Mouse (Mus musculus) heart, postnatal 0 days (tissue): ENCODE measurements around the gene 1700029I15Rik. TPM values are rescaled to one million over a fixed set of nuclear protein-coding genes. Genes with fewer than 3 reads are reported as not detected.

Experiments
- ATAC-seq: fragments of 200-750 bp; cut with Nextera tagmentation; 2 replicates; pipeline ENCODE4 v1.8.0; 2017; ENCODE audit warnings: low read depth, moderate number of reproducible peaks, moderate library complexity; ENCODE audit not compliant: insufficient read depth
- DNase-seq: peaks from one replicate; pipeline ENCODE4 v3.0.0-alpha.2; 2016; ENCODE audit warnings: low spot score
- H3K27ac ChIP-seq: fragments of 300-500 bp; sonication (generic); 2 replicates; pipeline ENCODE4 v1.5.1; 2014; ENCODE audit warnings: low read depth, mild to moderate bottlenecking
- H3K27me3 ChIP-seq: fragments of 300-500 bp; sonication (generic); 2 replicates; pipeline ENCODE4 v1.6.1; 2014; ENCODE audit warnings: low read length, mixed read lengths; ENCODE audit not compliant: control insufficient read depth, insufficient read depth
- H3K36me3 ChIP-seq: fragments of 300-500 bp; sonication (generic); replicated peaks from 2 replicates; pipeline ENCODE4 v1.6.1; 2014; ENCODE audit warnings: low read length, mixed read lengths; ENCODE audit not compliant: control insufficient read depth, insufficient read depth
- H3K4me1 ChIP-seq: fragments of 300-500 bp; sonication (generic); 2 replicates; pipeline ENCODE4 v1.6.1; 2014; ENCODE audit warnings: antibody characterized with exemption; ENCODE audit not compliant: control insufficient read depth, insufficient read depth
- H3K4me2 ChIP-seq: fragments of 300-500 bp; sonication (generic); 2 replicates; pipeline ENCODE4 v1.6.1; 2014; ENCODE audit warnings: low read depth, mild to moderate bottlenecking, low read length, moderate library complexity
- H3K4me3 ChIP-seq: fragments of 300-500 bp; sonication (generic); 2 replicates; pipeline ENCODE4 v1.5.1; 2014; ENCODE audit warnings: low read depth, low read length
- H3K9ac ChIP-seq: fragments of 300-500 bp; sonication (generic); replicated peaks from 2 replicates; pipeline ENCODE4 v1.6.1; 2014; ENCODE audit warnings: low read depth, low read length, mixed read lengths
- H3K9me3 ChIP-seq: fragments of 300-500 bp; sonication (generic); replicated peaks from 2 replicates; pipeline ENCODE4 v1.6.1; 2016; ENCODE audit warnings: low read length; ENCODE audit not compliant: control insufficient read depth
- CTCF ChIP-seq: IDR thresholded peaks from 2 replicates; pipeline ENCODE4 v1.5.1; 2016; ENCODE audit warnings: antibody characterized with exemption, control low read depth, low read depth
- EP300 ChIP-seq: IDR thresholded peaks from 2 replicates; pipeline ENCODE4 v1.6.1; 2016; ENCODE audit warnings: antibody characterized with exemption, low read depth
- WGBS: fragments of 180-500 bp; shearing (Covaris S2); extraction: QIAGEN DNeasy Blood & Tissue Kit; methylation state at CpG from one replicate; pipeline ENCODE4 v1.1.7; 2014; 5-methylcytosine and 5-hydroxymethylcytosine counted together
- microRNA-seq: library from miRNA; unstranded; fragments of <30 nt; microRNA quantifications from one replicate; pipeline ENCODE4, GENCODE M21; 2016
- polyA plus RNA-seq: library from polyadenylated mRNA; unstranded; fragments of >200 nt; fragmentation: Nextera tagmentation; extraction: Ambion mirVana; gene quantifications from 2 replicates; pipeline ENCODE4 v1.2.1, GENCODE M21; 2015
- total RNA-seq: library from RNA; depleted of rRNA; stranded (reverse); fragments of >200 nt; gene quantifications from 2 replicates; pipeline ENCODE4 v1.2.3, GENCODE M21; 2014; ENCODE audit warnings: low replicate concordance; rRNA removed

Gene 1700029I15Rik
- total and polyA plus RNA-seq, 2 experiments from 2014 or later: 0.87 to 2.8 TPM

GRCm38 (mm10) chr2:92434375-92434745, 52.0 kb downstream of the 1700029I15Rik start:
- Histone ChIP-seq H3K4me2 (peak overlapping the region; percentile 81), H3K9ac (peak overlapping the region; percentile 87; the same call in 1 of the 2 replicates), H3K27me3 (no peaks in the 10 kb centered on the region), H3K36me3 (no peaks in the 10 kb centered on the region), H3K27ac (peak overlapping the region; percentile 61), H3K4me1 (peaks cover 41% of the 10 kb centered on the region), H3K9me3 (no peaks in the 10 kb centered on the region), H3K4me3 (peak overlapping the region; percentile 79)
- peak; percentile 27 for DNase-seq
- 6% methylated on average over 12 of the region's 12 CpGs for WGBS
- ATAC-seq: no peak
- TF ChIP-seq EP300 (no peak), CTCF (no peak)

- Histone ChIP-seq H3K9ac (no peak overlapping the region), H3K4me2 (no peak overlapping the region)
Observed at GRCm38 (mm10) chr2:92435023-92435422, 52.7 kb downstream of the 1700029I15Rik start.

More at GRCm38 (mm10) chr2:92435023-92435422, 52.7 kb downstream of the 1700029I15Rik start:
- TF ChIP-seq CTCF: no peak
- no peak for TF ChIP-seq EP300
- H3K27ac ChIP-seq: no peak overlapping the region
- no peaks in the 10 kb centered on the region for H3K36me3 ChIP-seq
- no peaks in the 10 kb centered on the region for H3K9me3 ChIP-seq
- ATAC-seq (no peak), DNase-seq (no peak)
- no peak overlapping the region for H3K4me3 ChIP-seq
- 51% methylated on average over 6 of the region's 6 CpGs for WGBS
- H3K27me3 ChIP-seq: no peaks in the 10 kb centered on the region
- H3K4me1 ChIP-seq: peaks cover 34% of the 10 kb centered on the region

Small RNAs within 50 kb of the gene (microRNA-seq; reads per million reads assigned to microRNA genes)
- not detected for gene Mir7000

Other genes starting within 250 kb of the 1700029I15Rik start
- 14.1 and 28.5 TPM in 2 replicates for gene Pex16, start 7.9 kb upstream of the 1700029I15Rik start, total RNA-seq
- gene Pex16, start 7.9 kb upstream of the 1700029I15Rik start, polyA plus RNA-seq: 27.5 and 27.7 TPM in 2 replicates
- not detected in 2 replicates for gene Large2, start 7.7 kb upstream of the 1700029I15Rik start, total RNA-seq
- gene Large2, start 7.7 kb upstream of the 1700029I15Rik start, polyA plus RNA-seq: 0.25 and 0.47 TPM in 2 replicates
- gene Mapk8ip1, start 18.7 kb downstream of the 1700029I15Rik start, total RNA-seq: 5.6 and 8.4 TPM in 2 replicates
- gene Mapk8ip1, start 18.7 kb downstream of the 1700029I15Rik start, polyA plus RNA-seq: 2.7 and 3.1 TPM in 2 replicates
- 9.5 and 15.3 TPM in 2 replicates for gene Cry2, start 51.5 kb downstream of the 1700029I15Rik start, total RNA-seq
- gene Cry2, start 51.5 kb downstream of the 1700029I15Rik start, polyA plus RNA-seq: 14.0 and 17.3 TPM in 2 replicates
- gene Slc35c1, start 78.0 kb downstream of the 1700029I15Rik start, total RNA-seq: 2.7 and 4.6 TPM in 2 replicates
- gene Slc35c1, start 78.0 kb downstream of the 1700029I15Rik start, polyA plus RNA-seq: 5.0 and 5.1 TPM in 2 replicates
- gene Chst1, start 217.2 kb downstream of the 1700029I15Rik start, total RNA-seq: 1.5 and 2.3 TPM in 2 replicates
- gene Chst1, start 217.2 kb downstream of the 1700029I15Rik start, polyA plus RNA-seq: 1.5 and 1.7 TPM in 2 replicates